Mouse (Mus musculus): ENCODE measurements around the gene Atp1b1.

Atp1b1 gene

GRCm38 (mm10) chr1:164395131-164395780 is 62.9 kb downstream of the Atp1b1 start:
- in situ Hi-C loops (cut with MboI, MseI), result no loop called here

- in situ Hi-C loops (cut with MboI, MseI), result no loop called here
Measured at GRCm38 (mm10) chr1:164392176-164392575, 66.0 kb downstream of the Atp1b1 start.

GRCm38 (mm10) chr1:164389743-164390142 is 68.4 kb downstream of the Atp1b1 start:
- in situ Hi-C loops (cut with MboI, MseI), result no loop called here

Measured in T-helper 1 cell (primary cell).